Mouse (Mus musculus): ENCODE measurements around the gene Fto. TPM values are rescaled to one million over a fixed set of nuclear protein-coding genes. Genes with fewer than 3 reads are reported as not detected.

Gene Fto
- polyA plus RNA-seq, 1 experiment from 2014 or later = 151 TPM

DNA sequence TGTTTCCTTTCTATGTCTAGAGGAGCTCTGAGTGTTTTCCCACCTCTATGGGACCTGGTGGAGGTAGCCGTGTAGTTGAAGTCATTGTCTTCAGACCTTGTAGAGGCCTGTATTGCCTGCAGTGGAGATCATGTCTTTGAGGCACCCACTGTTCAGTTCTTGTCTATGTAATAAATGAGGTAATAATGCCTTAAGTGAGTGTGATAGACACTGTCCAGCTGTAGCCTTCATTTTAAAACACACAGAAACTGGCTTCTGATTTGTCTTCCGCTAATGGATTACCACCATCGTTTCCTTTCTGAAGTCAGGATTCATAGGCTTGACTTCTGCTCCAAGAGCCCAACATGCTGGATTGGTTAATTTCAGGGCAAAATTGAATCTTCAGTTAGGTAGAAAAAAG is 154.1 kb downstream of the Fto start:
- Histone ChIP-seq H3K4me2 (ENCODE audit: low read length) (no peak overlapping the region), H3K9me3 (ENCODE audit: control insufficient read depth, low read length) (no peaks in the 10 kb centered on the region), H3K4me1 (ENCODE audit: control insufficient read depth, insufficient read depth, low read depth, low read length) (no peaks in the 10 kb centered on the region), H3K4me3 (ENCODE audit: low read length) (no peak overlapping the region), H3K36me3 (ENCODE audit: control insufficient read depth, insufficient read depth, low read length) (no peaks in the 10 kb centered on the region), H3K27me3 (replicated peaks; ENCODE audit: control insufficient read depth, insufficient read depth, low read length) (no peaks in the 10 kb centered on the region), H3K27ac (ENCODE audit: low read depth, low read length) (no peak overlapping the region), H3K9ac (ENCODE audit: low read depth, low read length) (no peak overlapping the region)
- no peak for ATAC-seq
- 95% methylated on average over 3 of the region's 3 CpGs for WGBS

DNA sequence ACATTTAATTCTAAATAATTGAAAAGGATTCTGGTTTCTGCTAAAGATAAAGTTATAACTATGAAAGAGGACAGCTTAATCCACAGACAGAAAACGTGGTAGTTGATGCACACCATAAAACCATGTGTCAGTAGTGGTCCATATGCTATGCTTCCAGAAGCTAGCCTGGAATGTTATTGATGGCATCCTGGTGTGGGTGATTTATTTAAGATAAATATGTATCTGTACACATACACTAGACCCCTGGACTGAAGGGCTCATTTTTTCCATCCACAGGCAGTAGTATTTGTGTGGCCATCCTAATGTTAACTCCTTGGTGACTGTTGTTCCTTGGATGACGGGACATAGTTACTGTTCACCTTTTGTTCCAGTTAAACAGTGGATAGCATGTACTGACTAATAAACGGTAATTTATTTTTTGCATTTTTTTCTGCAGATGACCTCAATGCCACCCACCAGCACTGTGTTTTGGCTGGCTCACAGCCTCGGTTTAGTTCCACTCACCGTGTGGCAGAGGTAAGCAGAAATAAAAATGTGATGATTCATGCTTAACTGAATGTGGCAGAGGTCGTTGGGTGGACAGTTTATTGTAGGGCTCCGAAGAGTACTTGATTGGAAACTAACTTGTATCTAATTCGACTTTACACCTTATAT is 154.7 kb downstream of the Fto start:
- Histone ChIP-seq H3K9me3 (ENCODE audit: control insufficient read depth, low read length) (no peaks in the 10 kb centered on the region), H3K36me3 (ENCODE audit: control insufficient read depth, insufficient read depth, low read length) (no peaks in the 10 kb centered on the region), H3K27me3 (replicated peaks; ENCODE audit: control insufficient read depth, insufficient read depth, low read length) (no peaks in the 10 kb centered on the region), H3K9ac (ENCODE audit: low read depth, low read length) (no peak overlapping the region), H3K4me3 (ENCODE audit: low read length) (no peak overlapping the region), H3K4me1 (ENCODE audit: control insufficient read depth, insufficient read depth, low read depth, low read length) (no peaks in the 10 kb centered on the region), H3K27ac (ENCODE audit: low read depth, low read length) (no peak overlapping the region), H3K4me2 (ENCODE audit: low read length) (no peak overlapping the region)
- no peak for ATAC-seq
- 88% methylated on average over 8 of the region's 8 CpGs for WGBS

DNA sequence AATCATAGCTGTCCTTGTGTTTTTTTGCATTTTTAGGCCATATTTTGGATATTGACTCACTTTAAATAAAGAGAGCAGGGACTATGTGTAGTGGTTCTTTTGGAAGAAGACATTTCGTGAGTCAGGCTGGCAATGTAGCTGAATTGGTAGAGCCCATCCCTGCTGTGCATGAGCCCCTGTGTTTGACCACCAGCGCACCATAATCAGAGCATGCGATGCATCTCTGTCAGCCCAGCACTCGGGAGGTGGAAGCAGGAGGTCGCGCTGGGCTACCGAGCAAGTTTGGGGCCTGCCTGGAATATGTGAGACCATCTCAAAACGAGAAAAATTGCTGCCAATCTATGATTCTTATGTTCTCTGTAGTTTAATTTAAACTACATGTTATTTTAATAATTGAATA is 156.1 kb downstream of the Fto start:
- H3K4me3 ChIP-seq (ENCODE audit: low read length) = no peak overlapping the region
- H3K4me1 ChIP-seq (ENCODE audit: control insufficient read depth, insufficient read depth, low read depth, low read length) = no peaks in the 10 kb centered on the region
- no peak for ATAC-seq
- H3K27ac ChIP-seq (ENCODE audit: low read depth, low read length) = no peak overlapping the region
- H3K9ac ChIP-seq (ENCODE audit: low read depth, low read length) = no peak overlapping the region
- no peaks in the 10 kb centered on the region for H3K9me3 ChIP-seq (ENCODE audit: control insufficient read depth, low read length)
- no peak overlapping the region for H3K4me2 ChIP-seq (ENCODE audit: low read length)
- no peaks in the 10 kb centered on the region for H3K36me3 ChIP-seq (ENCODE audit: control insufficient read depth, insufficient read depth, low read length)
- 79% methylated on average over 8 of the region's 8 CpGs for WGBS
- no peaks in the 10 kb centered on the region for H3K27me3 ChIP-seq (replicated peaks; ENCODE audit: control insufficient read depth, insufficient read depth, low read length)

DNA sequence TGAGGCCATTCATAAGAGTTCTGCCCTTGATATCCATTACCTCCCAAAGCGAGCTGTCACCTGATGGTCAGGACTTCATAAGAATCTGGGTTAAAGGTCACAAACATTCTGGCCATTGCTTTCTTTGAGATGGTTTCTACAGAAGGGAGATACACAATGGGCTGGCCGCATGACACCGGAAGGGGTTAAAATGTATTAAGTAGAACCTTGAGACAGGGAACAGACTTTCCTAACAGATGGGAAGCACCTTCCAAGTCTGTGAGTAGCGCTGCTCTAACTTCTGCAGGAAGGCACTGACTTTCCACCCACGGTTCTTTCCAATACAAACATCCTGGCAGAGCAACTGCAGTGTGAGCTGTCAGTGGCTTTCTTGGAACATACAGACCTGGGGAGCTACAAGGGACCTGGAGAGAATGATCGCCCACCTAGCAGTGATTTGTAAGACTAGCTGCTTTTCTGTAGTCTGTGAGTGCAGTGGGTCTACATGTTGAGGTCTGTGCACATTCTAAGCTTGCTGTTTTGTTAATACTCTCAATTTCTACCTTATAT is 161.5 kb downstream of the Fto start:
- ATAC-seq = no peak
- no peaks in the 10 kb centered on the region for H3K9me3 ChIP-seq (ENCODE audit: control insufficient read depth, low read length)

DNA sequence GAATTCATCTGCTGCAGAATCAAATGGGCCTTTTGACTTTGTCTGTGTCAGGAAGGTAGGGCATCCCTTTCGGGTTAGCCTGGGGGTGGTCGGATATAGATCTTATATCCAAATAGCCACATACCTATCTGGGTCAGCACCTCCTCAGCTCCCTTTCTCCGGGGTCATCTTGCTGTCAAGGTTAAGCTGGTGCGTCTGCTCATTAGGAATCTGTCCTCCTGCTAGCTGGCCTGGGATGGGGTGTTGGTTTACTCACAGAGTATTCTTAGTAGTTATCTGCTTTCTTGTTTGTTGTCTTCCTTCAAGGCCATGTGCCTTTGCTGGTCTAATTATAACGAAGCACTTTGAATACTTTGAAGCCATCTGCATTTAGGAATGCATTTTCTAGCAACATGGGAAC is 163.7 kb downstream of the Fto start:
- H3K27ac ChIP-seq (ENCODE audit: low read depth, low read length) = no peak overlapping the region
- H3K9ac ChIP-seq (ENCODE audit: low read depth, low read length) = no peak overlapping the region
- H3K36me3 ChIP-seq (ENCODE audit: control insufficient read depth, insufficient read depth, low read length) = no peaks in the 10 kb centered on the region
- no peaks in the 10 kb centered on the region for H3K27me3 ChIP-seq (replicated peaks; ENCODE audit: control insufficient read depth, insufficient read depth, low read length)
- no peaks in the 10 kb centered on the region for H3K9me3 ChIP-seq (ENCODE audit: control insufficient read depth, low read length)
- ATAC-seq = no peak
- H3K4me3 ChIP-seq (ENCODE audit: low read length) = no peak overlapping the region
- H3K4me2 ChIP-seq (ENCODE audit: low read length) = no peak overlapping the region
- WGBS = 98% methylated on average over 5 of the region's 5 CpGs
- no peaks in the 10 kb centered on the region for H3K4me1 ChIP-seq (ENCODE audit: control insufficient read depth, insufficient read depth, low read depth, low read length)

More for the DNA sequence above, 161.5 kb downstream of the Fto start:
- H3K4me2 ChIP-seq (ENCODE audit: low read length) = no peak overlapping the region
- no peak overlapping the region for H3K9ac ChIP-seq (ENCODE audit: low read depth, low read length)
- H3K36me3 ChIP-seq (ENCODE audit: control insufficient read depth, insufficient read depth, low read length) = no peaks in the 10 kb centered on the region
- no peaks in the 10 kb centered on the region for H3K4me1 ChIP-seq (ENCODE audit: control insufficient read depth, insufficient read depth, low read depth, low read length)
- no peak overlapping the region for H3K27ac ChIP-seq (ENCODE audit: low read depth, low read length)
- no peak overlapping the region for H3K4me3 ChIP-seq (ENCODE audit: low read length)
- WGBS = 84% methylated on average over 6 of the region's 6 CpGs
- H3K27me3 ChIP-seq (replicated peaks; ENCODE audit: control insufficient read depth, insufficient read depth, low read length) = no peaks in the 10 kb centered on the region

DNA sequence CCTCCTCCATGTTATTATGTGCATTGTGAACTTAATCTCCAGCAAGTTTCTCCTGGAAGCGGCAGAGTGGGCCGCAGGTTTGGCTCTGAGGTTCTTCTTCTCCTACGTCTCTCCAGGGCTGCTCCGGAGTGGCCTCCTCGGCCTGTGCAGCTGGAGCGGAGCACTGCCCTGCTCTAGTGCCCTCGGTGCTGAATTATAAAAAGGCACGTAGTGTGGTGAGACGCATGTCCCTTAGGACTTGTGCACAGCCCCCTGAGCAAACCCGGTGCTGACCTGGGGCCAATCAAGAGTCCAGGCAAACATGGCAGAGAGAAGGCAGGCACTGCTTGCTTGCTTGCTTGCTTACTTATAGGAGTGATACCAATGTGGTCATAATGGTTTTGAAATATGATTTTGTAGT is 164.1 kb downstream of the Fto start:
- Histone ChIP-seq H3K36me3 (ENCODE audit: control insufficient read depth, insufficient read depth, low read length) (no peaks in the 10 kb centered on the region), H3K4me1 (ENCODE audit: control insufficient read depth, insufficient read depth, low read depth, low read length) (no peaks in the 10 kb centered on the region), H3K4me2 (ENCODE audit: low read length) (no peak overlapping the region), H3K9me3 (ENCODE audit: control insufficient read depth, low read length) (no peaks in the 10 kb centered on the region), H3K27me3 (replicated peaks; ENCODE audit: control insufficient read depth, insufficient read depth, low read length) (no peaks in the 10 kb centered on the region), H3K4me3 (ENCODE audit: low read length) (no peak overlapping the region), H3K9ac (ENCODE audit: low read depth, low read length) (no peak overlapping the region), H3K27ac (ENCODE audit: low read depth, low read length) (no peak overlapping the region)
- no peak for ATAC-seq
- 91% methylated on average over 10 of the region's 10 CpGs for WGBS

DNA sequence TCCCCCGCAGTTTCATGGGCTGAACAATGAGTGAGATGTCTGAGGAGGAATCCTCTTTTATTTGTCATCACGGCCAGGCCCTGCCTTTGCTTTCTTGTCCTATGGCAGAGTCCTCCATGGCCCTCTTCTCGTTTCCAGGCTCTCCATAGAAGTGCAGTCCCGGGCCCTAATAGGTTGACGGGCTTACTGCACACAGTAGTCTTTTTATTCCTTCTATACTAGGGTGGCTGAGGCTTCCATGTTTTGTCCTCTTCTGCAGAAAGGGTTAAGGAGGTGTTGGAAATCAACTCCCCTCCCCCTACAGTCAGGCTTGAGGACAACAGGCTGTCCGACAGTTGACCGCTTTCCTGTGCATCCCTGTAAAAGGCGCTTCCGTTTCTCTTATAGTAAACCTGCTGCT is 169.2 kb downstream of the Fto start:
- no peak overlapping the region for H3K4me3 ChIP-seq (ENCODE audit: low read length)
- no peaks in the 10 kb centered on the region for H3K4me1 ChIP-seq (ENCODE audit: control insufficient read depth, insufficient read depth, low read depth, low read length)
- no peak for ATAC-seq
- H3K27ac ChIP-seq (ENCODE audit: low read depth, low read length) = no peak overlapping the region
- WGBS = 49% methylated on average over 9 of the region's 9 CpGs
- H3K36me3 ChIP-seq (ENCODE audit: control insufficient read depth, insufficient read depth, low read length) = no peaks in the 10 kb centered on the region
- H3K9ac ChIP-seq (ENCODE audit: low read depth, low read length) = no peak overlapping the region
- no peak overlapping the region for H3K4me2 ChIP-seq (ENCODE audit: low read length)
- H3K27me3 ChIP-seq (replicated peaks; ENCODE audit: control insufficient read depth, insufficient read depth, low read length) = no peaks in the 10 kb centered on the region
- H3K9me3 ChIP-seq (ENCODE audit: control insufficient read depth, low read length) = no peaks in the 10 kb centered on the region

DNA sequence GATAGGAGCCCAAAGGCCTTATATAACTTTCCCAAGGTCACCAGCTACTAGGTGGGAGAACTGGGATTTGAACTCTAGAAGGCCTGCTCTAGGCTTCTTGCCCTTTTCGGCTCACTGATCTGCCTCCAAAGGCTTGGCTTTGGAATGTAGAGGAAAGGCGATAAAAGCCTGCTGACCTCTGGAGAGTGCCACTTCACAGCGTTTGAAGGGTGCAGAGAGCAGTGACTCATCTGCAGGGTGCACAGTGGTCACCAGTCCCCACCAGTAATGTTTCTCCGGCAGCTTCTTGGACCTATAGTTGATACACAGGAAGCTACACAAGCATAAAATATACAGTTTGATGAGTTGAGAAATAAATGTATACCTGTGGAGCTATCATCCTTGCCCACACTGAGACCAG is 173.1 kb downstream of the Fto start:
- H3K36me3 ChIP-seq (ENCODE audit: control insufficient read depth, insufficient read depth, low read length) = no peaks in the 10 kb centered on the region
- H3K27ac ChIP-seq (ENCODE audit: low read depth, low read length) = no peak overlapping the region
- H3K9ac ChIP-seq (ENCODE audit: low read depth, low read length) = no peak overlapping the region
- 84% methylated on average over 4 of the region's 4 CpGs for WGBS
- H3K4me3 ChIP-seq (ENCODE audit: low read length) = no peak overlapping the region
- ATAC-seq = no peak
- no peaks in the 10 kb centered on the region for H3K9me3 ChIP-seq (ENCODE audit: control insufficient read depth, low read length)
- no peak overlapping the region for H3K4me2 ChIP-seq (ENCODE audit: low read length)
- peaks cover 2% of the 10 kb centered on the region; the same call in 1 of the 2 replicates for H3K4me1 ChIP-seq (ENCODE audit: control insufficient read depth, insufficient read depth, low read depth, low read length)
- H3K27me3 ChIP-seq (replicated peaks; ENCODE audit: control insufficient read depth, insufficient read depth, low read length) = no peaks in the 10 kb centered on the region

DNA sequence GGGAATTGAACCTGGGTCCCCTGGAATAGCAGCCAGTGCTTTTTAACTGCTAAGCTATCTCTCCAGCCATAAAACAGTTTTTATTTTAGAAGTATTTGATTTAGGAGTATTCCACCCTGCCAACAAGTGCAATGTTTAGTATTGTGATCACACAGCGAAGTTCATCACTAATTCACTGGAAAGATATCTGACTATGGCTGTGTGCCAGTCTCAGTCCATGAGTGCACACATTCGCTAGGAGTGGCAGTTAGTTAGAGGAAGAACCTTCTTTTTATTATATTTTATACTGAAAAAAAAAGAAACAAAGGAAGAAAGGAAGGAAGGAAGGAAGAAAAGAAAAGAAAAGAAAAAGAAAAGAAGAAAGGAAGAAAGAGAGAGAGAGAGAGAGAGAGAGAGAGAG is 174.1 kb downstream of the Fto start:
- Histone ChIP-seq H3K9me3 (ENCODE audit: control insufficient read depth, low read length) (no peaks in the 10 kb centered on the region), H3K9ac (ENCODE audit: low read depth, low read length) (no peak overlapping the region), H3K27ac (ENCODE audit: low read depth, low read length) (no peak overlapping the region), H3K27me3 (replicated peaks; ENCODE audit: control insufficient read depth, insufficient read depth, low read length) (no peaks in the 10 kb centered on the region), H3K4me2 (ENCODE audit: low read length) (no peak overlapping the region), H3K4me1 (ENCODE audit: control insufficient read depth, insufficient read depth, low read depth, low read length) (peaks cover 2% of the 10 kb centered on the region; the same call in 1 of the 2 replicates), H3K36me3 (ENCODE audit: control insufficient read depth, insufficient read depth, low read length) (no peaks in the 10 kb centered on the region), H3K4me3 (ENCODE audit: low read length) (no peak overlapping the region)
- ATAC-seq = no peak
- 82% methylated on average over 2 of the region's 2 CpGs for WGBS

Data from hindbrain, embryonic 16.5 days (tissue).